Mouse (Mus musculus) MEL (cell line): ENCODE data around the gene Hist1h2ak.
"Not testable (repeated sequence)": the region's sequence is repeated elsewhere in the genome, so short reads cannot be mapped to it uniquely, and the experiment has no call there.

Experiments used
- CHD2 ChIP-seq: IDR thresholded peaks from 2 replicates; pipeline ENCODE4 v1.6.1; 2011; ENCODE audit warnings: low read length, improper control_type of control experiment
- CTCF ChIP-seq, 3 experiments: IDR thresholded peaks in 2 of 3; conservative IDR thresholded peaks in 1 of 3; 2 replicates each; pipeline ENCODE4 v1.5.1; 2011 to 2012; ENCODE audit warnings: low read length in 3 of 3, low read depth in 2 of 3, mild to moderate bottlenecking in 2 of 3, improper control_type of control experiment in 1 of 3, inconsistent platforms in 1 of 3, mixed read lengths in 1 of 3, moderate library complexity in 1 of 3; ENCODE audit not compliant: control insufficient read depth in 1 of 3, insufficient read depth in 1 of 3, poor library complexity in 1 of 3, severe bottlenecking in 1 of 3
- E2F4 ChIP-seq: IDR thresholded peaks from 2 replicates; pipeline ENCODE4 v1.6.1; 2011; ENCODE audit warnings: low read depth, low read length, improper control_type of control experiment, borderline replicate concordance
- EP300 ChIP-seq, 2 experiments: IDR thresholded peaks; 2 replicates each; pipeline ENCODE4 v1.6.1; 2011; ENCODE audit warnings: improper control_type of control experiment in 2 of 2, low read length in 2 of 2, low read depth in 1 of 2, mild to moderate bottlenecking in 1 of 2
- GABPA ChIP-seq: IDR thresholded peaks from 2 replicates; pipeline ENCODE4 v1.6.1; 2012; ENCODE audit warnings: low read depth, mild to moderate bottlenecking, inconsistent platforms, low read length, improper control_type of control experiment, moderate library complexity
- GATA1 ChIP-seq: IDR thresholded peaks from 2 replicates; pipeline ENCODE4 v1.6.1; 2011; ENCODE audit warnings: low read depth, low read length, improper control_type of control experiment
- HCFC1 ChIP-seq: IDR thresholded peaks from 2 replicates; pipeline ENCODE4 v1.6.1; 2012; ENCODE audit warnings: low read depth, mild to moderate bottlenecking, inconsistent platforms, low read length, improper control_type of control experiment, moderate library complexity
- MAFK ChIP-seq: IDR thresholded peaks from 2 replicates; pipeline ENCODE4 v1.6.1; 2011; ENCODE audit warnings: low read depth, mild to moderate bottlenecking, low read length, improper control_type of control experiment, borderline replicate concordance
- MYC ChIP-seq: IDR thresholded peaks from 2 replicates; pipeline ENCODE4 v1.6.1; 2011; ENCODE audit warnings: low read depth, mild to moderate bottlenecking, low read length, improper control_type of control experiment, moderate library complexity
- POLR2A ChIP-seq, 2 experiments: IDR thresholded peaks; 2 replicates each; pipeline ENCODE4 v1.6.1; 2011 to 2012; ENCODE audit warnings: low read length in 2 of 2, mild to moderate bottlenecking in 2 of 2, control low read depth in 1 of 2, improper control_type of control experiment in 1 of 2, low read depth in 1 of 2, moderate library complexity in 1 of 2; ENCODE audit not compliant: control insufficient read depth in 1 of 2, insufficient read depth in 1 of 2, poor library complexity in 1 of 2
- TAL1 ChIP-seq: IDR thresholded peaks from 2 replicates; pipeline ENCODE4 v1.6.1; 2012; ENCODE audit warnings: mild to moderate bottlenecking, inconsistent platforms, low read length, moderate library complexity, mixed read lengths
- TBP ChIP-seq: IDR thresholded peaks from 2 replicates; pipeline ENCODE4 v1.8.0; 2011; ENCODE audit warnings: low read depth, low read length, improper control_type of control experiment
- UBTF ChIP-seq: IDR thresholded peaks from 2 replicates; pipeline ENCODE4 v1.6.1; 2012; ENCODE audit warnings: low read depth, mild to moderate bottlenecking, inconsistent platforms, low read length, improper control_type of control experiment, moderate library complexity, borderline replicate concordance; ENCODE audit not compliant: insufficient read depth
- ZNF384 ChIP-seq: IDR thresholded peaks from 2 replicates; pipeline ENCODE4 v1.6.1; 2012; ENCODE audit warnings: low read depth, mild to moderate bottlenecking, inconsistent platforms, low read length, improper control_type of control experiment

DNA sequence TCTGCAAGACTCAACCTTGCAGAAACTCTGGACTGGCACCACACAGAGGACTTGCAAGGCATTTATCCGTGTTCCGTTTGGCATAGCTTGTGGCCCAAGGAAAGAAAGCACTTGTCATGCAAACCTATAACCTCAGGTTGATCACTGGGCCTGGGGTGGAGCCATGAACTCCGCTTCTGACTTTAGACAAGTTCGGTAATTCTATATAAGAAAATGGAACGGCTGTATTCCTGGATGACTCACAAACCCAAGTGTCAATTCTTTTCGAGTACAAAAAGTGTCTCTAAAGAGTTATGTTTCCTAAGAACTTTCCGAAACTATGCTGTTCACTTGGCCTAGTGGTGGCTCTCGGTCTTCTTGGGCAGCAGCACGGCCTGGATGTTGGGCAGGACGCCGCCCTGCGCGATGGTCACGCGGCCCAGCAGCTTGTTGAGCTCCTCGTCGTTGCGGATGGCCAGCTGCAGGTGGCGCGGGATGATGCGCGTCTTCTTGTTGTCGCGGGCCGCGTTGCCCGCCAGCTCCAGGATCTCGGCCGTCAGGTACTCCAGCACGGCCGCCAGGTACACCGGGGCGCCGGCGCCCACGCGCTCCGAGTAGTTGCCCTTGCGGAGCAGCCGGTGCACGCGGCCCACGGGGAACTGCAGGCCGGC is 32.4 kb downstream of the Hist1h2ak start:
- 0 out of 4 replicates have a peak, but pooled peaks of 1 of the 2 experiments have one; percentile 43 for TF ChIP-seq POLR2A (IDR thresholded peaks at IDR 0.05; ENCODE audit: control insufficient read depth in 1 of 2, insufficient read depth in 1 of 2, low read depth in 1 of 2, low read length in 2 of 2, poor library complexity in 1 of 2)
- not testable (repeated sequence) for TF ChIP-seq GABPA; MAFK; GATA1; E2F4; CTCF (IDR thresholded peaks at IDR 0.05 in 2 of 3, conservative IDR thresholded peaks at IDR 0.05 in 1 of 3; ENCODE audit: control insufficient read depth in 1 of 3, insufficient read depth in 1 of 3, low read depth in 2 of 3, low read length in 3 of 3, poor library complexity in 1 of 3, severe bottlenecking in 1 of 3); CHD2; EP300 (IDR thresholded peaks at IDR 0.05; ENCODE audit: low read depth in 1 of 2, low read length in 2 of 2); UBTF; TAL1; MYC; HCFC1; ZNF384
- TF ChIP-seq TBP: peak; percentile 16; the same call in 1 of the 2 replicates
